Mouse (Mus musculus) midbrain, embryonic 16.5 days (tissue): Measurements from ENCODE around the gene Lyrm9. TPM values are rescaled to one million over a fixed set of nuclear protein-coding genes. Genes with fewer than 3 reads are reported as not detected.

Experiments
- ATAC-seq: fragments of 200-750 bp; cut with Nextera tagmentation; 2 replicates; pipeline ENCODE4 v1.8.0; 2017; ENCODE audit warnings: moderate TSS enrichment
- H3K27ac ChIP-seq: fragments of 300-500 bp; sonication (generic); 2 replicates; pipeline ENCODE4 v1.5.1; 2014; ENCODE audit warnings: mild to moderate bottlenecking, low read length, mixed read lengths
- H3K27me3 ChIP-seq: fragments of 300-500 bp; sonication (generic); 2 replicates; pipeline ENCODE4 v1.6.1; 2014; ENCODE audit warnings: low read depth, low read length, mixed read lengths; ENCODE audit not compliant: control insufficient read depth, insufficient read depth
- H3K36me3 ChIP-seq: fragments of 300-500 bp; sonication (generic); 2 replicates; pipeline ENCODE4 v1.6.1; 2014; ENCODE audit warnings: mild to moderate bottlenecking, low read length, moderate library complexity, mixed read lengths; ENCODE audit not compliant: control insufficient read depth, insufficient read depth
- H3K4me1 ChIP-seq: fragments of 300-500 bp; sonication (generic); 2 replicates; pipeline ENCODE4 v1.6.1; 2014; ENCODE audit warnings: mild to moderate bottlenecking, low read length, mixed read lengths; ENCODE audit not compliant: control insufficient read depth, insufficient read depth
- H3K4me2 ChIP-seq: fragments of 300-500 bp; sonication (generic); 2 replicates; pipeline ENCODE4 v1.6.1; 2014; ENCODE audit warnings: mild to moderate bottlenecking, low read length, mixed read lengths
- H3K4me3 ChIP-seq: fragments of 300-500 bp; sonication (generic); 2 replicates; pipeline ENCODE4 v1.5.1; 2014; ENCODE audit warnings: low read depth, mild to moderate bottlenecking, low read length, moderate library complexity, mixed read lengths
- H3K9ac ChIP-seq: fragments of 300-500 bp; sonication (generic); 2 replicates; pipeline ENCODE4 v1.6.1; 2014; ENCODE audit warnings: low read depth, low read length, mixed read lengths
- H3K9me3 ChIP-seq: fragments of 300-500 bp; sonication (generic); replicated peaks from 2 replicates; pipeline ENCODE4 v1.6.1; 2014; ENCODE audit warnings: mild to moderate bottlenecking, low read length, mixed read lengths; ENCODE audit not compliant: control insufficient read depth, poor library complexity, severe bottlenecking
- WGBS: fragments of 180-500 bp; shearing (Covaris S2); extraction: QIAGEN DNeasy Blood & Tissue Kit; methylation state at CpG from one replicate; pipeline ENCODE4 v1.1.7; 2014; 5-methylcytosine and 5-hydroxymethylcytosine counted together
- polyA plus RNA-seq: library from polyadenylated mRNA; unstranded; fragments of >200 nt; fragmentation: Nextera tagmentation; extraction: Ambion mirVana; gene quantifications from 2 replicates; pipeline ENCODE4 v1.2.1, GENCODE M21; 2015

Lyrm9 gene
- polyA plus RNA-seq, 1 experiment from 2014 or later = 47.9 TPM

DNA sequence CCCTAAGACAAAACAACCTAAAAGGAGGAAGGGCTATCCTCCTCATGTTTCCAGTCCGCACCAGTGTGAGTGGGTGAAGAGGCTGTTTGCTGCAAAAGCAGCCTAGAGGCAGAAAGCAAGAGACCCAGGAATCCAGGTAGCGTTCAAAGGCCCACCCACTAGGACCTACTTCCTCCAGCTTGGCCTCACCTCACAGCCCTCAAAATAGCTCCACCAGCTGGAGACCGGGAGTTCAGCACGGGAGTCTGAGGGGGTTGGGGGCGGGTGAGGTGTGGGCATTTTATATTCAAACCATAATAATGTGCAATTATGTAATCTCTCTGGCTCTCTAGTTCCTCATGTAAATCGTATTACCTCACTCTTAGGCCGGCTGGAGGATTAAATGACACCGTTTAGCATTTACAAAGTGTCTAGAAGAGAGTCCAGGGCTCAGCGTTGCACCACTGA is 20.7 kb upstream of the Lyrm9 start:
- 29% methylated on average over 9 of the region's 9 CpGs for WGBS
- no peak for ATAC-seq
- H3K4me3 ChIP-seq = no peak overlapping the region
- H3K36me3 ChIP-seq = no peaks in the 10 kb centered on the region
- H3K9me3 ChIP-seq = no peaks in the 10 kb centered on the region
- peaks cover 2% of the 10 kb centered on the region for H3K4me1 ChIP-seq
- peaks cover 4% of the 10 kb centered on the region; the same call in 1 of the 2 replicates for H3K27me3 ChIP-seq
- H3K4me2 ChIP-seq = no peak overlapping the region
- H3K9ac ChIP-seq = no peak overlapping the region
- no peak overlapping the region for H3K27ac ChIP-seq

GRCm38 (mm10) chr11:78807341-78808108 is 18.9 kb upstream of the Lyrm9 start:
- H3K27ac ChIP-seq = no peak overlapping the region
- ATAC-seq = no peak
- no peak overlapping the region for H3K4me2 ChIP-seq
- no peak overlapping the region for H3K9ac ChIP-seq
- H3K27me3 ChIP-seq = peaks cover 4% of the 10 kb centered on the region; the same call in 1 of the 2 replicates
- 45% methylated on average over 6 of the region's 6 CpGs for WGBS
- peaks cover 2% of the 10 kb centered on the region for H3K4me1 ChIP-seq
- no peaks in the 10 kb centered on the region for H3K9me3 ChIP-seq
- H3K36me3 ChIP-seq = no peaks in the 10 kb centered on the region
- H3K4me3 ChIP-seq = no peak overlapping the region

GRCm38 (mm10) chr11:78809398-78809797 is 17.0 kb upstream of the Lyrm9 start:
- Histone ChIP-seq H3K36me3 (no peaks in the 10 kb centered on the region), H3K27me3 (no peaks in the 10 kb centered on the region), H3K4me2 (no peak overlapping the region), H3K27ac (no peak overlapping the region), H3K4me1 (peaks cover 2% of the 10 kb centered on the region; the same call in 1 of the 2 replicates), H3K9ac (no peak overlapping the region), H3K9me3 (no peaks in the 10 kb centered on the region), H3K4me3 (no peak overlapping the region)
- no peak for ATAC-seq

DNA sequence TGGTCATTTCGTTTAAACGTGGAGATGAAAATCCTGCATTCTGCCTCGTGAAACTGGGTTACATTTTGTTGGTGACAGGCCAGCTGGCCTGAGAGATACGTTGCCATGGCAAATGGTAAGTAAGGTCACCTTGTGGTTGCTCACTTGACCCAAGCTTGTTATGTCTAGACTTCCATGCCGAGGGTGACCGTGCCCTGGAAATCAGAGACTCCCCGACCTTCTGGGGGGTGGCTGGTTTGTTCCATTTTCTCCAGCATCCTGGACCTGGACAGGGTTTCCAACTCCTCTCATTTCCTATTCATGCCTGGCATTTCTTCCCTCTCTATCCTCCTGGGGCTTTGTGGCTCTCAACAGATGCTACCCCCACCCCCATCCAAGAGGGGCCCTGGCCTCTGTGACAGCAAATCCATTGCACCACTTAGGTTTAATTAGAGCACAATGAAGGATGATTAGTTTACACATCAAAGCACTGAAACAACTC is 11.9 kb upstream of the Lyrm9 start:
- no peak for ATAC-seq
- no peak overlapping the region for H3K4me2 ChIP-seq
- no peaks in the 10 kb centered on the region for H3K27me3 ChIP-seq
- H3K4me3 ChIP-seq = no peak overlapping the region
- H3K9me3 ChIP-seq = no peaks in the 10 kb centered on the region
- H3K9ac ChIP-seq = no peak overlapping the region
- no peaks in the 10 kb centered on the region for H3K36me3 ChIP-seq
- no peak overlapping the region for H3K27ac ChIP-seq
- 49% methylated on average over 7 of the region's 7 CpGs for WGBS
- H3K4me1 ChIP-seq = peaks cover 18% of the 10 kb centered on the region

GRCm38 (mm10) chr11:78815986-78816792 is 10.2 kb upstream of the Lyrm9 start:
- ATAC-seq = 0 out of 2 replicates have a peak, but pooled peaks have one; percentile 19
- Histone ChIP-seq H3K4me3 (no peak overlapping the region), H3K36me3 (no peaks in the 10 kb centered on the region), H3K4me2 (no peak overlapping the region), H3K9me3 (no peaks in the 10 kb centered on the region), H3K9ac (0 out of 2 replicates have a peak overlapping the region, but pooled peaks have one; percentile 28), H3K27ac (peak overlapping the region; percentile 73), H3K27me3 (no peaks in the 10 kb centered on the region), H3K4me1 (peaks cover 24% of the 10 kb centered on the region)
- 24% methylated on average over 14 of the region's 14 CpGs for WGBS

- Histone ChIP-seq H3K9ac (no peak overlapping the region), H3K9me3 (no peaks in the 10 kb centered on the region), H3K27me3 (no peaks in the 10 kb centered on the region), H3K4me3 (no peak overlapping the region), H3K4me1 (peaks cover 24% of the 10 kb centered on the region), H3K4me2 (no peak overlapping the region), H3K36me3 (no peaks in the 10 kb centered on the region), H3K27ac (peak overlapping the region; percentile 66)
- no peak for ATAC-seq
- WGBS = 56% methylated on average over 11 of the region's 11 CpGs
Observed at GRCm38 (mm10) chr11:78817311-78818022, 8.9 kb upstream of the Lyrm9 start.

- Histone ChIP-seq H3K4me1 (peaks cover 27% of the 10 kb centered on the region), H3K9ac (no peak overlapping the region), H3K4me3 (no peak overlapping the region), H3K27me3 (no peaks in the 10 kb centered on the region), H3K27ac (no peak overlapping the region), H3K9me3 (no peaks in the 10 kb centered on the region), H3K36me3 (no peaks in the 10 kb centered on the region), H3K4me2 (no peak overlapping the region)
- ATAC-seq = no peak
- 15% methylated on average over 12 of the region's 12 CpGs for WGBS
Observed at GRCm38 (mm10) chr11:78820337-78821000, 5.9 kb upstream of the Lyrm9 start.

DNA sequence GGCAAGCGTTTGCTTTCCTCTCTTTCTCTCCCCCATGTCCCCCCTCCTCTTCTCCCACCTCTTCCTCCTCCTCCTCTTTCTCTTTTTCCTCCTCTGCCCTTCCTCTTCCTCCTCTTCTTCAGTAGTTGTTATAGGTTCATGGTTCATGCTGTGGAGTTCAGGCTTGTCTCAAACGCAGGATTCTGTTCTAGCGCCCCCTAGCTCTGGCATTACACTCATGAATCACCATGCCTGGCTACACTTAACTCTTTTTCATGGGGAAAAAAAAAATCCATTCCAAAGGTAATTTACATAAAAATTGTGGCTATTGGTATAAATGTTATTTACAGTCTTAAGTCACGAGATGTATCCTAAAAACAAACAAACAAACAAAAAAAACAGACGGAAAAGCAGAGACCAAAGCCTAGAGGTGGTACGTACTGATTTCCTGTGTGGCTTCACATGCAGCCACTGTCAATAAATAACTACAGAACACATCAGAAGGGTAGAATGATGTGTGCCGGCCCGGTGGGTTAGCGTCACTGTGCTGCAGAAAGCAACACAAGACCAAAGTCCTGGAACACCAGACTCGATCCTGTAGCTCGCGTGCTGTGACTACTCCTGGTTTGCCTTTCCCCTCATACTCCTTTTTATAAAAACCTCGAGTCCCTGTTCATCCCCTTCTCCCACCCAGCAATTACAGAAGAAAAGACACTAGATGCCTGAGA is 3.4 kb upstream of the Lyrm9 start:
- no peak overlapping the region for H3K27ac ChIP-seq

More for the DNA sequence above, 3.4 kb upstream of the Lyrm9 start:
- no peaks in the 10 kb centered on the region for H3K36me3 ChIP-seq
- H3K27me3 ChIP-seq = no peaks in the 10 kb centered on the region
- WGBS = 57% methylated on average over 13 of the region's 13 CpGs
- H3K9ac ChIP-seq = no peak overlapping the region
- H3K4me2 ChIP-seq = no peak overlapping the region
- H3K4me1 ChIP-seq = peaks cover 37% of the 10 kb centered on the region
- no peaks in the 10 kb centered on the region for H3K9me3 ChIP-seq
- no peak for ATAC-seq
- H3K4me3 ChIP-seq = no peak overlapping the region
